Mouse (Mus musculus) E14TG2a.4 (cell line): ENCODE results near the gene Rhot1.

Source experiments
- H3K27me3 ChIP-seq: 2 replicates; pipeline ENCODE4 v1.6.1; 2014; ENCODE audit warnings: low read length, control low read depth; ENCODE audit not compliant: insufficient read depth
- H3K36me3 ChIP-seq: 2 replicates; pipeline ENCODE4 v1.6.1; 2014; ENCODE audit warnings: low read length, control low read depth; ENCODE audit not compliant: insufficient read depth
- H3K4me1 ChIP-seq: replicated peaks from 2 replicates; pipeline ENCODE4 v1.6.1; 2014; ENCODE audit warnings: low read depth, low read length, control low read depth
- H3K4me3 ChIP-seq: replicated peaks from 2 replicates; pipeline ENCODE4 v1.5.1; 2014; ENCODE audit warnings: mild to moderate bottlenecking, low read length
- H3K9me3 ChIP-seq: 2 replicates; pipeline ENCODE4 v1.6.1; 2014; ENCODE audit warnings: low read length, control low read depth
- CTCF ChIP-seq: conservative IDR thresholded peaks from 2 replicates; pipeline ENCODE4 v1.5.1; 2014; ENCODE audit warnings: low read length
- NANOG ChIP-seq: IDR thresholded peaks from 2 replicates; pipeline ENCODE4 v1.6.1; 2014; ENCODE audit warnings: borderline replicate concordance, low read length, mixed read lengths
- POU5F1 ChIP-seq: IDR thresholded peaks from 2 replicates; pipeline ENCODE4 v1.6.1; 2014; ENCODE audit warnings: low read length, borderline replicate concordance

Rhot1 gene

GRCm38 (mm10) chr11:80287150-80287549 lies 78.3 kb downstream of the Rhot1 start:
- peaks cover 17% of the 10 kb centered on the region for H3K27me3 ChIP-seq
- H3K4me3 ChIP-seq, result no peak overlapping the region
- no peak for TF ChIP-seq POU5F1
- TF ChIP-seq CTCF, result peak; percentile 93
- TF ChIP-seq NANOG, result no peak
- H3K36me3 ChIP-seq, result no peaks in the 10 kb centered on the region
- H3K9me3 ChIP-seq, result no peaks in the 10 kb centered on the region
- peaks cover 33% of the 10 kb centered on the region for H3K4me1 ChIP-seq

- H3K36me3 ChIP-seq, result no peaks in the 10 kb centered on the region
- peaks cover 38% of the 10 kb centered on the region for H3K4me1 ChIP-seq
- H3K27me3 ChIP-seq, result peaks cover 25% of the 10 kb centered on the region
- H3K9me3 ChIP-seq, result no peaks in the 10 kb centered on the region
- H3K4me3 ChIP-seq, result peak overlapping the region; percentile 67
- TF ChIP-seq NANOG (no peak), POU5F1 (no peak), CTCF (no peak)
Observed at GRCm38 (mm10) chr11:80289701-80290445, 81.1 kb downstream of the Rhot1 start.

- Histone ChIP-seq H3K27me3 (peaks cover 32% of the 10 kb centered on the region), H3K4me1 (peaks cover 50% of the 10 kb centered on the region), H3K9me3 (no peaks in the 10 kb centered on the region), H3K36me3 (no peaks in the 10 kb centered on the region), H3K4me3 (no peak overlapping the region)
- TF ChIP-seq POU5F1 (no peak), NANOG (no peak), CTCF (peak; percentile 90)
Observed at GRCm38 (mm10) chr11:80291004-80291403, 82.2 kb downstream of the Rhot1 start.

GRCm38 (mm10) chr11:80292463-80292862 lies 83.6 kb downstream of the Rhot1 start:
- H3K9me3 ChIP-seq, result no peaks in the 10 kb centered on the region
- H3K4me1 ChIP-seq, result peaks cover 40% of the 10 kb centered on the region
- TF ChIP-seq CTCF (no peak), NANOG (no peak), POU5F1 (no peak)
- H3K4me3 ChIP-seq, result no peak overlapping the region
- peaks cover 45% of the 10 kb centered on the region for H3K27me3 ChIP-seq
- H3K36me3 ChIP-seq, result no peaks in the 10 kb centered on the region

- Histone ChIP-seq H3K9me3 (no peaks in the 10 kb centered on the region), H3K36me3 (no peaks in the 10 kb centered on the region), H3K4me1 (peaks cover 38% of the 10 kb centered on the region), H3K27me3 (peaks cover 52% of the 10 kb centered on the region), H3K4me3 (no peak overlapping the region)
- TF ChIP-seq NANOG (no peak), CTCF (no peak), POU5F1 (no peak)
Observed at GRCm38 (mm10) chr11:80295066-80295465, 86.2 kb downstream of the Rhot1 start.

- no peaks in the 10 kb centered on the region for H3K9me3 ChIP-seq
- TF ChIP-seq NANOG (no peak), CTCF (no peak), POU5F1 (no peak)
- H3K4me3 ChIP-seq, result no peak overlapping the region
- H3K36me3 ChIP-seq, result no peaks in the 10 kb centered on the region
- H3K4me1 ChIP-seq, result peaks cover 34% of the 10 kb centered on the region
- peaks cover 57% of the 10 kb centered on the region for H3K27me3 ChIP-seq
Observed at GRCm38 (mm10) chr11:80295785-80296184, 87.0 kb downstream of the Rhot1 start.

- Histone ChIP-seq H3K4me1 (peaks cover 49% of the 10 kb centered on the region), H3K4me3 (no peak overlapping the region)
Observed at GRCm38 (mm10) chr11:80299513-80300235, 90.9 kb downstream of the Rhot1 start.

GRCm38 (mm10) chr11:80300551-80301315 lies 91.9 kb downstream of the Rhot1 start, which contains the start of gene Rhbdl3:
TSS of gene Rhbdl3 (plus strand) at chr11:80300912.
- peak within 1 kb of the TSS; percentile 83 for H3K4me3 ChIP-seq
- peaks cover 82% of the 10 kb centered on the region for H3K27me3 ChIP-seq
- H3K36me3 ChIP-seq, result no peaks in the 10 kb centered on the region
- TF ChIP-seq POU5F1, result no peak
- no peak for TF ChIP-seq CTCF
- TF ChIP-seq NANOG, result no peak
- peaks cover 7% of the 10 kb centered on the region for H3K9me3 ChIP-seq
- H3K4me1 ChIP-seq, result peaks cover 39% of the 10 kb centered on the region

More at GRCm38 (mm10) chr11:80299513-80300235, 90.9 kb downstream of the Rhot1 start:
- peaks cover 85% of the 10 kb centered on the region for H3K27me3 ChIP-seq
- H3K9me3 ChIP-seq, result peaks cover 7% of the 10 kb centered on the region
- TF ChIP-seq NANOG (no peak), POU5F1 (no peak), CTCF (no peak)
- H3K36me3 ChIP-seq, result no peaks in the 10 kb centered on the region
